Mouse (Mus musculus) left cerebral cortex, adult 2 months (tissue): Measurements from ENCODE around the gene Cpsf2. TPM values are rescaled to one million over a fixed set of nuclear protein-coding genes. Genes with fewer than 3 reads are reported as not detected.
A peak's percentile ranks its signal among the peaks of the same experiment; 100 is the strongest.

ENCODE experiments used
- DNase-seq, 2 experiments: peaks; one replicate each; pipeline ENCODE4 v3.0.0; 2021 to 2022; ENCODE audit warnings: low spot score in 2 of 2, mixed read lengths in 1 of 2; ENCODE audit errors: extremely low spot score in 1 of 2
- H3K27ac ChIP-seq: fragments of 200-600 bp; 2 replicates; pipeline ENCODE4 v1.8.1; 2022
- H3K4me3 ChIP-seq: fragments of 200-600 bp; 2 replicates; pipeline ENCODE4 v1.8.1; 2022
- CTCF ChIP-seq: fragments of 200-600 bp; IDR thresholded peaks from 2 replicates; pipeline ENCODE4 v1.8.1; 2022; ENCODE audit warnings: antibody characterized with exemption, mild to moderate bottlenecking, moderate library complexity
- intact Hi-C: fragments of 180-260 bp; cut with DNase I; formaldehyde crosslinking; loops from one replicate; pipeline ENCODE4 v1.15.1; 2025
- total RNA-seq, 2 experiments: library from RNA; stranded (reverse); gene quantifications; 2 replicates each; pipeline ENCODE4 v1.2.3; 2021

Gene Cpsf2
- total RNA-seq, 2 experiments from 2014 or later = 24.6 to 27.6 TPM

DNA sequence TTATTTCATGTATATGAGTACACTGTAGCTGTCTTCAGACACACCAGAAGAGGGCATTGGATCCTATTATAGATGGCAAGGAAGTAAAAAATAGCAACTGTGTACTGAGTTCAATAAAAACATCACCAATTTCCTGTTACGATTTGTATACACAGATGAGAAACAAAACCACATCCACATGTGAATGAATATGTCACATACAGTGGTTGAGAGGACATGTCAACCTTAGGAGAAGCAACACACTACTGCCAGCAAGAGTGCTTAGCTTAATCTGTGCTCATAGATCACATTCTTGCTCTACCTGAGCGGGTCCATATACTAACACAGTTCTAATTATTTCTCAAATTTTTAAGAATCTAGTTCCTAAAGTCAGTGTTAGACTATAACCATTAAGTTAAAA is 4.5 kb upstream of the Cpsf2 start:
- DNase-seq = no peak
- intact Hi-C loops = no loop called here
- H3K27ac ChIP-seq = no peak overlapping the region
- no peak for TF ChIP-seq CTCF
- no peak overlapping the region for H3K4me3 ChIP-seq

DNA sequence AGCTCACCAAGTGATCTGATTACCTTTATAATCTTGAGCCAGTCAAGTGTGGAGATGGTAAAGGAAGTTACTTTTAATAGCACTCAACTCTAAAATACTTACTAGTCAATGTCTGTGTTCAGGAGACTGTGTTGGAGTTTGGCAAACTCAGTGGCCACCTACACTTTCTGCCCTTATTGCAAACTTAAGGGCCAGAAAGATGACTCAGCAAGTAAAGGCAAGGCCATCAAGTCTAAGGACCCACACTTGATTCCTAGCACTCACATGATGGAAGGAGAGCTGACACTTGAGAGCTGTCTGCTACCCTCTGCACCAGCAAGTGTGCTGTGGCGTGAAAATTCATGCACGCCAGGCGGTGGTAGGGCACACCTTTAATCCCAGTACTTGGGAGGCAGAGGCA is 3.6 kb upstream of the Cpsf2 start:
- intact Hi-C loops = no loop called here
- H3K4me3 ChIP-seq = no peak overlapping the region

DNA sequence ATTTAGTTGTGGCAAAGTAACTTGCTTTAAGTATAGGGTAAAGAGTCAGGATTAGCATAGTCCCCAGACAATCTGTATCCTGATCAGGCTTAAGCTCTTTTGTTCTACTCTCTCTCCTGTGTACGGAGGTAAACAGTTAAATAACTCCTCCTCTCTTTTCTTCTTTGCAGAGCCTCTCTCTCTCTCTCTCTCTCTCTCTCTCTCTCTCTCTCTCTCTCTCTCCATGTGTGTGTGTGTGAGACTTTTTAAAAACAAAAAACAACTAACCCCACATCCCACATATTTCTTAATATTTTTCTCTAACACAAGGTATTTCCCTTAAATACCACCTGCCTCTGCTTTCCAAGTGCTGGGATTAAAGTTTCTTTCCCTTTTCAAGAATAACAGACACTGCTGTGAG is 1.2 kb upstream of the Cpsf2 start:
- intact Hi-C loops = no loop called here
- no peak for TF ChIP-seq CTCF
- Histone ChIP-seq H3K4me3 (peak overlapping the region; percentile 74), H3K27ac (no peak overlapping the region)
- DNase-seq = no peak

More for the DNA sequence above, 3.6 kb upstream of the Cpsf2 start:
- DNase-seq = no peak
- no peak overlapping the region for H3K27ac ChIP-seq
- TF ChIP-seq CTCF = no peak

DNA sequence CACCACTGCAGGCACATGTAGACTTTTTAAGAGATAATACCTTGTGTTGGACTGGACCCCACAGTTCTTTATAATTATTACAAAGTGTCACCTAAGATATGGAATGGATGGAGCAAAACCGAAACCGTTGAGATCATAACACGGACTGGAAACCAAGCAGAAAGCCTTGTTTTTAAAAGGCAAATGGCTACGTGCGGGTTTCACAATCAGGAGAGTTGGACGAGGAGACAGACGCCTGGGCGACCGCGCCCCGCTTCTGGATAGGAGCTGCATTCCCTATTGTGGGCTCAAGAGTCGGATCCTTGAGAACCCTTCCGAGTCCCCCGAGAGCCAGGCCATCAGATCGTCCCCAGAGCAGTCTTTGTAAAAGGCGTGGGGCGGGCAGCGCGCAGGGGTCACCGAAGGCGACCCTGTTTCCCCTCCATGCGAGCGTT is 604 bp upstream of the Cpsf2 start:
- Histone ChIP-seq H3K4me3 (peak overlapping the region; percentile 74), H3K27ac (peak overlapping the region; percentile 100)
- intact Hi-C loops = loop anchor here (5.0 kb wide), 1 partner anchor 492 kb away; the partner anchor contains the start of gene Golga5
- DNase-seq = no peak
- TF ChIP-seq CTCF = no peak

DNA sequence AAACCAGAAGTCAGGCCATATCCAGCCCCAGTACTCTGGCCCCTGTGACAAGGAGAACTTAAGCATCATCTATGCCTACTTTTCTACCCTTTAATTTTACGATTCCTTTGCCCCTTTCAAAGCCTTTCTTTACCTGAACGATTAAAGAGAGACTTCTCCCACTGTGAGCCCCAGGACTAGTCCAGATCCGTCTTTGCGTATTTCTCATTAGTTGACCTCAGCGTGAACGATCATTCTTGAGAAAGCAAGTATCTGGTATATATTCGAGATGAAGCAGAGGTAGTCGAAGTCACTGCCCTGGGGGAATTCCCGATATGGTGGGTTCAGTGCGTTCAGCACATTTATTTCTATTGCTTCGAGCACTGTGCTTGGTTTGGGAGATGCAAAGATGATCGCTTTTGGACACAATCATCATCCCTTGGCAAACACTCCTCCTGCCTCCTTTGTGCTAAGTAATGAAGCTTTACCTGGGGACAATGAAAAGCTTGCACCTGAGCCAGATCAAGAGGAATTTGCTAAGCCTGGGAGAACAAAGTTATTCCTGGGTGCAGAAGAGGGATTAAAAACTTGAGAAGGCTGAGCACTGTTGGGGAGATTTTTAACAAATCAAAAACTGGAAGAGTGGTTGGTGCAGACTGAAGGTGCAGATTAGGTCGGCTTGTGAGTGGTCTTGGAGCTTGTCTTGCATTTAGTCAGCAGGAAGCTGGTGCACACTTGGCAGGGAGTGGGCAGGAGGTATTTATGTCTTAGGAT is 1.0 kb downstream of the Cpsf2 start:
- intact Hi-C loops = loop anchor here (5.0 kb wide), 1 partner anchor 490 kb away; the partner anchor contains the start of gene Golga5
- peak overlapping the region; percentile 74 for H3K4me3 ChIP-seq
- no peak for TF ChIP-seq CTCF
- peak overlapping the region; percentile 100 for H3K27ac ChIP-seq
- DNase-seq = no peak

DNA sequence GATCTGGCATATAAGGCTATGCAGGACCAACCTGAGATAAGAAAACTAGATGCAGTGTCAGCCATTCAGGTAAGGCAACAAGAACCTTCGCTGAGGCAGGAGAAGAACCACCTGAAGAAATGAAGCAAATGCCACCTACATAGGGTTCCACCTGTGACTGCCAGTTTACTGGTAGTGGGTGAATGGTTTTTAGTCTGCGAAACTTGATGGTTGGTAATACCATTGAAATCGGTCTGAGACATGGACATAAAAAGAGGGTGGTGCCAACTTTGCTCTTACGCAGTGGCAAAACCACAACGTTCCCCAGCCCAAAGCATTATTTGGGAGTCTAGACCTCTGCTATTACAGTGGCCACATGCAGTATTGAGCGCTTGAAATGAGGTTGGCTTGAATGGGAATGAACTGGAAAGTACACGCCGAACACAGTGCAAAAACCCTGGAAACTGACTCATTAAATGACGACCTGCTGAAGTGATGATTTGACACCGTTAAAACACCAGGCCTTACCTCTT is 1.7 kb downstream of the Cpsf2 start:
- no peak for DNase-seq
- Histone ChIP-seq H3K4me3 (no peak overlapping the region), H3K27ac (no peak overlapping the region)
- intact Hi-C loops = loop anchor here (5.0 kb wide), 1 partner anchor 490 kb away; the partner anchor contains the start of gene Golga5
- TF ChIP-seq CTCF = no peak

DNA sequence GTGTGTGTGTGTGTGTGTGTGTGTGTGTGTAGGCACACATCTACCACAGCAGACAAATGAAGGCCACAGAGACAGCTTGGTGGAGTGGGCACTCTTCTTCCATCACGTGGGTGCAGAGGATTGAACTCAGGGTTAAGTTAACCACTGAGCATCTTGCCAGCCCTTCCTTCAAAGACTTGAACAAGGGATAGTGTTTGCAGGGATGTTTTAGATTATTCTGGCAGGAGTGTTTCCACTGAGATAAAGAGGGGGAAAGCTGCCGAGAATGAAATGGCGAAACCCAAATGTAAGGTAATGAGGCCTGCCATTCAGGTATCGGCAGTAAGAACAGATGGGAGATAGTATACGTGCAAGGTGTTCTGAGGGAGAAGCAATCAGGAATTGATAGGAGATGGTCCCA is 2.4 kb downstream of the Cpsf2 start:
- DNase-seq = no peak
- Histone ChIP-seq H3K4me3 (no peak overlapping the region), H3K27ac (no peak overlapping the region)
- intact Hi-C loops = loop anchor here (5.0 kb wide), 1 partner anchor 489 kb away; the partner anchor contains the start of gene Golga5
- TF ChIP-seq CTCF = no peak

DNA sequence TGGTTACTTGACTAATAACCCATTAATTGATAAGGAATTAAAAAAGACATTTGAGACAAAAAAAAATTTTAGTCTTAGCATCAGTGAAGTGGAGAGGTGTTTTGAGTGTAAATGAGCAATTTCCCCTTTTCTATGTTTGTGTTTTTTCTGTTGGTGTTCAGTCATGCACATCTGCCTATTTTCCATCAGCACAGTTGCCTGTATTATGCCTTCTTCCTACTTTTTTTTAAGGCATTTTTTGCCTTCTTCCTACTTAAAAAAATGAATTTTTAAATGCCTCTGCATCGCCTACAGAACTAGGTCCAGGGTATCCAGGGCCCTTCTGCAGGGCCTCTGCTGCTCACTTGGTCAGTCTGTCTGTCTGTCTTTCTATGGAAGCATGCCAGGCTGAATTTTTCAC is 2.8 kb downstream of the Cpsf2 start:
- no peak for DNase-seq
- TF ChIP-seq CTCF = no peak
- intact Hi-C loops = loop anchor here (5.0 kb wide), 1 partner anchor 489 kb away; the partner anchor contains the start of gene Golga5
- Histone ChIP-seq H3K4me3 (no peak overlapping the region), H3K27ac (no peak overlapping the region)

DNA sequence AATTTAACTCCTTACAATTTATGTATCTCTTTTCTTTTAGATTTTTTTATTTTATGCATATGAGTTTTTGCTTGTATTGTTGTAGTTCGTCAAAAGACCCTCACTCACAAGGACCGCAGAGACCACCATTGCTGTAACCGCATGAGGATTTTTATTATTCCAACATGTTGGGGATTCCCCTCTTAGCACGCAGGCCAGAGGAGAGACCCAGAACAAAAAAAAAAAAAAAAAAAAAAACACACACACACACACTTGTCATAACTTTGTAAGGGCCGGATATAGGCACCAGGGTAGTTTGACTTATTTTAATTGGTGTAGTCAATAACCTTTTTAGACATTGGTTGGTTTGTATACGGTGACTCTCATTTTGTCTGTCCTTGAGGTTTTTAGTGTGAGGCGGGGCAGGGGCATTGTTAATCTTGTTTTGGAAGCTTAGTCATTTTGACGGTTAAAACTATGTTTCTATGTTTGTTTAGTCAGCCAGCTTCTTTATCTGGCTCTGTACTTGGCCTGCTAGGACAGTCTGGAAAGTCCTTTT is 3.5 kb downstream of the Cpsf2 start:
- Histone ChIP-seq H3K4me3 (no peak overlapping the region), H3K27ac (no peak overlapping the region)
- no peak for TF ChIP-seq CTCF
- intact Hi-C loops = loop anchor here (5.0 kb wide), 1 partner anchor 488 kb away; the partner anchor contains the start of gene Golga5
- DNase-seq = no peak

DNA sequence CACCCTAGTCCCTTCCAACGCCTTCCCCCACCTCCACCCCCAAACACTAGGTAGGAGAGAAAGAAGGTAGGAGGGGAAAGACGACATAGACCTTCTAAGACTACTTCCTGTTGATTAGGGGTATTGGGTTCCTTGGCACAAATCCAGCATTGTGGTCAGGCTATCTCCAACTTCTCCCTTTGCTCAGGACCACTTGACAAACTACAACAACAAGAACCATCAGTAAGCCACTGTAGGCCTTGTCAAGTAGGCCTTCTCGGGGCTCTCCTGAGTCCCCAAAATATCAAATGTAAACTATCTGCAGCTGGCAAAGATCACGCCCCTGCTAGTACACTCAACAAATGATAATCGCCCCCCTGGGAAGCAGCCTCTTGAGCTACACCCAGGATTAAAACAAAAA is 4.5 kb downstream of the Cpsf2 start:
- TF ChIP-seq CTCF = no peak
- no peak for DNase-seq
- Histone ChIP-seq H3K4me3 (no peak overlapping the region), H3K27ac (no peak overlapping the region)
- intact Hi-C loops = no loop called here

DNA sequence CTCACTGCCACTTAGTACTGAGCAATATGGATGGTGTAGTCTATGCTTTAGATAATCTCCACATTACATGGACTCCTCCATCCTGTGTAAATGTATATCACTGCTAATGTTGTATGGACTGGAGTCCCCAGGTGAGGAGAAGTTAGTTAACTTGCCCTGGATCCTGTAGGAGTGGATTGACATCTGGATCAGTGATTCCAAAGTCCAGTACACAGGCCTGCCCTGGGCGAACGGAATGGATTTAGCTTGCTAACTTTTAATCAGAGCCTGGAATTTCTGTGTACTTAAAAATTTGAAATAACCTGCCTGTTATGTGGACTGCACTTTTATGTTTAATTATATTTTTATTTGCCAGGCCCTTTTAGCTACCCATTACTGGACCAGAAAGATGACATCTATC is 5.8 kb downstream of the Cpsf2 start:
- no peak for TF ChIP-seq CTCF
- DNase-seq = no peak
- Histone ChIP-seq H3K27ac (no peak overlapping the region), H3K4me3 (no peak overlapping the region)
- intact Hi-C loops = no loop called here

DNA sequence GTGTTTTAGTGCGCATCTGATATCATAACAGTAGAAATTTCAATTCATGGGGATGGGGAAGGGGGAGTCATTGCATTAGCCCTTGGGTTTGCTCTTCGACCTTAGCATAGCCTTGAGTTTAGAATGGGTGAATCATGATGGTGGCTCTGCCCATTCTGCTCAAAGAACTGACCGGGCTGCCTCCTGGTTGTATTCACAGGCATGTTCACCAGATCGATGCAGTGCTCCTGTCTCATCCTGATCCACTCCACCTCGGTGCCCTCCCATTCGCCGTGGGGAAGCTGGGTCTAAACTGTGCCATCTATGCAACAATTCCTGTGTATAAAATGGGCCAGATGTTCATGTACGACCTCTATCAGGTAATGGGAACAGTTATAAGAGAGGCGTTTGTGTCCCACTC is 7.2 kb downstream of the Cpsf2 start:
- DNase-seq = no peak
- Histone ChIP-seq H3K4me3 (no peak overlapping the region), H3K27ac (no peak overlapping the region)
- intact Hi-C loops = no loop called here
- TF ChIP-seq CTCF = no peak
